Mouse (Mus musculus) kidney, postnatal 0 days (tissue): Measurements from ENCODE around the gene Minos1. TPM values are rescaled to one million over a fixed set of nuclear protein-coding genes. Genes with fewer than 3 reads are reported as not detected.

Source experiments
- ATAC-seq: fragments of 200-750 bp; cut with Nextera tagmentation; replicated peaks from 2 replicates; pipeline ENCODE4 v1.8.0; 2017; ENCODE audit warnings: low read depth, moderate number of reproducible peaks, moderate TSS enrichment, moderate library complexity; ENCODE audit not compliant: low FRiP score
- DNase-seq: peaks from one replicate; pipeline ENCODE4 v3.0.0-alpha.2; 2016; ENCODE audit warnings: low spot score
- H3K27ac ChIP-seq: fragments of 300-500 bp; sonication (generic); 2 replicates; pipeline ENCODE4 v1.5.1; 2014; ENCODE audit warnings: mild to moderate bottlenecking
- H3K27me3 ChIP-seq: fragments of 300-500 bp; sonication (generic); 2 replicates; pipeline ENCODE4 v1.6.1; 2014; ENCODE audit warnings: low read length, mixed read lengths; ENCODE audit not compliant: insufficient read depth
- H3K36me3 ChIP-seq: fragments of 300-500 bp; sonication (generic); 2 replicates; pipeline ENCODE4 v1.6.1; 2014; ENCODE audit warnings: low read length, mixed read lengths; ENCODE audit not compliant: insufficient read depth
- H3K4me1 ChIP-seq: fragments of 300-500 bp; sonication (generic); replicated peaks from 2 replicates; pipeline ENCODE4 v1.6.1; 2014; ENCODE audit warnings: antibody characterized with exemption, low read length, mixed read lengths; ENCODE audit not compliant: insufficient read depth
- H3K4me2 ChIP-seq: fragments of 300-500 bp; sonication (generic); 2 replicates; pipeline ENCODE4 v1.6.1; 2014; ENCODE audit warnings: mild to moderate bottlenecking, low read length, moderate library complexity, mixed read lengths
- H3K4me3 ChIP-seq: fragments of 300-500 bp; sonication (generic); replicated peaks from 2 replicates; pipeline ENCODE4 v1.5.1; 2014; ENCODE audit warnings: low read depth, low read length
- H3K9ac ChIP-seq: fragments of 300-500 bp; sonication (generic); 2 replicates; pipeline ENCODE4 v1.6.1; 2014; ENCODE audit warnings: low read depth, low read length
- H3K9me3 ChIP-seq: fragments of 300-500 bp; sonication (generic); replicated peaks from 2 replicates; pipeline ENCODE4 v1.6.1; 2016; ENCODE audit warnings: low read length, inconsistent platforms, mixed read lengths
- CTCF ChIP-seq: IDR thresholded peaks from 2 replicates; pipeline ENCODE4 v1.5.1; 2016; ENCODE audit warnings: antibody characterized with exemption, low read depth, mild to moderate bottlenecking, moderate library complexity
- WGBS: fragments of 180-500 bp; shearing (Covaris S2); extraction: QIAGEN DNeasy Blood & Tissue Kit; methylation state at CpG from one replicate; pipeline ENCODE4 v1.1.7; 2014; 5-methylcytosine and 5-hydroxymethylcytosine counted together
- polyA plus RNA-seq: library from polyadenylated mRNA; unstranded; fragments of >200 nt; fragmentation: Nextera tagmentation; extraction: Ambion mirVana; gene quantifications from 2 replicates; pipeline ENCODE4 v1.2.1, GENCODE M21; 2015

Minos1 gene
- polyA plus RNA-seq, 1 experiment from 2014 or later: 875 TPM

GRCm38 (mm10) chr4:139086984-139087383, 43.9 kb downstream of the Minos1 start:
- Histone ChIP-seq H3K4me2 (no peak overlapping the region), H3K9me3 (no peaks in the 10 kb centered on the region), H3K27ac (no peak overlapping the region), H3K27me3 (no peaks in the 10 kb centered on the region), H3K9ac (no peak overlapping the region), H3K4me3 (no peak overlapping the region), H3K36me3 (no peaks in the 10 kb centered on the region), H3K4me1 (peaks cover 10% of the 10 kb centered on the region; the same call in 1 of the 2 replicates)
- TF ChIP-seq CTCF: no peak
- DNase-seq (no peak), ATAC-seq (no peak)
- 60% methylated on average over 4 of the region's 4 CpGs for WGBS

GRCm38 (mm10) chr4:139086037-139086436, 44.9 kb downstream of the Minos1 start:
- TF ChIP-seq CTCF: peak; percentile 97
- H3K4me1 ChIP-seq: 0 out of 2 replicates have a peak, but pooled peaks cover 4% of the 10 kb centered on the region
- H3K27ac ChIP-seq: no peak overlapping the region
- H3K4me3 ChIP-seq: no peak overlapping the region
- peak; percentile 95 for DNase-seq
- no peaks in the 10 kb centered on the region for H3K9me3 ChIP-seq
- no peaks in the 10 kb centered on the region for H3K36me3 ChIP-seq
- 16% methylated on average over 5 of the region's 5 CpGs for WGBS
- no peak overlapping the region for H3K4me2 ChIP-seq
- no peak overlapping the region for H3K9ac ChIP-seq
- no peaks in the 10 kb centered on the region for H3K27me3 ChIP-seq
- ATAC-seq: 0 out of 2 replicates have a peak, but pooled peaks have one; percentile 26

GRCm38 (mm10) chr4:139085337-139085736, 45.6 kb downstream of the Minos1 start:
- TF ChIP-seq CTCF: no peak
- Histone ChIP-seq H3K36me3 (no peaks in the 10 kb centered on the region), H3K27me3 (no peaks in the 10 kb centered on the region), H3K4me1 (no peaks in the 10 kb centered on the region), H3K27ac (no peak overlapping the region), H3K4me2 (no peak overlapping the region), H3K9ac (no peak overlapping the region), H3K9me3 (no peaks in the 10 kb centered on the region), H3K4me3 (no peak overlapping the region)
- 74% methylated on average over 11 of the region's 11 CpGs for WGBS
- ATAC-seq (no peak), DNase-seq (no peak)

- DNase-seq: peak; percentile 54
Observed at GRCm38 (mm10) chr4:139082790-139083564, 47.9 kb downstream of the Minos1 start.

GRCm38 (mm10) chr4:139081270-139081931, 49.5 kb downstream of the Minos1 start:
- no peak for ATAC-seq
- no peak for TF ChIP-seq CTCF

More at GRCm38 (mm10) chr4:139082790-139083564, 47.9 kb downstream of the Minos1 start:
- H3K27me3 ChIP-seq: no peaks in the 10 kb centered on the region
- no peaks in the 10 kb centered on the region for H3K4me1 ChIP-seq
- H3K36me3 ChIP-seq: no peaks in the 10 kb centered on the region
- WGBS: 29% methylated on average over 11 of the region's 12 CpGs
- H3K4me3 ChIP-seq: no peak overlapping the region
- H3K9me3 ChIP-seq: no peaks in the 10 kb centered on the region
- no peak overlapping the region for H3K4me2 ChIP-seq
- 0 out of 2 replicates have a peak, but pooled peaks have one; percentile 31 for ATAC-seq
- H3K27ac ChIP-seq: no peak overlapping the region
- no peak for TF ChIP-seq CTCF
- no peak overlapping the region for H3K9ac ChIP-seq

GRCm38 (mm10) chr4:139080259-139080658, 50.7 kb downstream of the Minos1 start:
- ATAC-seq (no peak), DNase-seq (no peak)

More at GRCm38 (mm10) chr4:139081270-139081931, 49.5 kb downstream of the Minos1 start:
- Histone ChIP-seq H3K4me1 (no peaks in the 10 kb centered on the region), H3K9me3 (no peaks in the 10 kb centered on the region), H3K4me3 (no peak overlapping the region), H3K27ac (no peak overlapping the region), H3K9ac (no peak overlapping the region), H3K27me3 (peaks cover 6% of the 10 kb centered on the region; the same call in 1 of the 2 replicates), H3K4me2 (no peak overlapping the region), H3K36me3 (no peaks in the 10 kb centered on the region)
- WGBS: 77% methylated on average over 18 of the region's 18 CpGs
- DNase-seq: no peak

More at GRCm38 (mm10) chr4:139080259-139080658, 50.7 kb downstream of the Minos1 start:
- no peak overlapping the region for H3K4me2 ChIP-seq
- no peak for TF ChIP-seq CTCF
- WGBS: 91% methylated on average over 7 of the region's 7 CpGs
- H3K4me1 ChIP-seq: peaks cover 2% of the 10 kb centered on the region; the same call in 1 of the 2 replicates
- H3K27me3 ChIP-seq: peaks cover 17% of the 10 kb centered on the region
- no peak overlapping the region for H3K9ac ChIP-seq
- H3K27ac ChIP-seq: no peak overlapping the region
- no peaks in the 10 kb centered on the region for H3K36me3 ChIP-seq
- H3K4me3 ChIP-seq: no peak overlapping the region
- no peaks in the 10 kb centered on the region for H3K9me3 ChIP-seq
